Mouse (Mus musculus): ENCODE measurements around the gene Tmem117. TPM values are rescaled to one million over a fixed set of nuclear protein-coding genes. Genes with fewer than 3 reads are reported as not detected.

Gene Tmem117
- 1.1 and 1.7 TPM in 2 replicates for polyA plus RNA-seq (2016; fragmentation: Nextera tagmentation; extraction: Ambion mirVana)

DNA sequence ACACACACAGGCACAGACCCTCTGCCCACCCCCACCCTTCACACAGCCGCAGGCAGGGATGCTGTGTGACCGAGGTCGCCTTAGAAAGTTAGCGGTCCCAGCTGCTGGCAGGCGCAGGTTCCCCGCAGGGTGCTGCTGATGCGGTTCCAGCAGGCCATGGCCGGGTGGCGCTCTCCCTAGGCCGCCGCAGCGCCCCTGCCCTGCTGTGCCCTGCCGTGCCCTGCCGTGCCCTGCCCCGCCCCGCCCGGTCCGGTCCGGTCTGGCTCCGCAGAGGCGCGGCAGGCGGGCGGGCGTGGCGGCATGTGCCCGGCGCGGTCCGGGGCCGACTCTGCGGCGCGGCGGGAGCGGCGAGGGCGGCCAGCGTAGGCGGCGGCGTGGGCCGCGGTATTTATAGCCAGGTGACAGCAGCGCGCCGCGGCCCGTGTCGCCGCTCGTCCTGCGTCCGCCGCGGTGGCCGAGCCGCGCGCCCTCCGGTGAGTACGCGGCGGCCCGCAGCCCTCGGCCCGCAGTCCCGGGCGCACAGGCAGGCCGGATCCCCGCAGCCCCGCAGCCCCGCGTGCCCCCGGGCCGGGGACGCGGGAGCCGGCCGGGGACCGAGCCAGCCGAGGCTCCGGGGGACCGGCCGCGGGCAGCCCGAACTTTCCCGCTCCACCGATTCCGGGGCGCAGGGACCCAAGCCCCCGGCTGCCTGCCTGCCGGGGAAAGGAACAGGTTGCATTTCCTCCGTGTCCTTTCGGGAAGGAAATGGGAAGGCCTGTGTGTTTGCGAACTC is at the start of gene Tmem117:
TSS of gene Tmem117 (plus strand) at position 403 of the 772 bp plus-strand sequence.
- H3K27ac ChIP-seq (replicated peaks), result peak within 1 kb of the TSS; percentile 84
- H3K4me1 ChIP-seq, result peaks cover 4% of the 10 kb centered on the region
- H3K4me3 ChIP-seq, result peak within 1 kb of the TSS; percentile 79
- H3K9me3 ChIP-seq (replicated peaks), result no peaks in the 10 kb centered on the region
- H3K36me3 ChIP-seq, result no peaks in the 10 kb centered on the region
- peak; percentile 55 for DNase-seq (ENCODE audit: low spot score)
- 1% methylated on average over 87 of the region's 96 CpGs for WGBS
- H3K27me3 ChIP-seq (ENCODE audit: low read depth, poor library complexity, severe bottlenecking), result peaks cover 43% of the 10 kb centered on the region

DNA sequence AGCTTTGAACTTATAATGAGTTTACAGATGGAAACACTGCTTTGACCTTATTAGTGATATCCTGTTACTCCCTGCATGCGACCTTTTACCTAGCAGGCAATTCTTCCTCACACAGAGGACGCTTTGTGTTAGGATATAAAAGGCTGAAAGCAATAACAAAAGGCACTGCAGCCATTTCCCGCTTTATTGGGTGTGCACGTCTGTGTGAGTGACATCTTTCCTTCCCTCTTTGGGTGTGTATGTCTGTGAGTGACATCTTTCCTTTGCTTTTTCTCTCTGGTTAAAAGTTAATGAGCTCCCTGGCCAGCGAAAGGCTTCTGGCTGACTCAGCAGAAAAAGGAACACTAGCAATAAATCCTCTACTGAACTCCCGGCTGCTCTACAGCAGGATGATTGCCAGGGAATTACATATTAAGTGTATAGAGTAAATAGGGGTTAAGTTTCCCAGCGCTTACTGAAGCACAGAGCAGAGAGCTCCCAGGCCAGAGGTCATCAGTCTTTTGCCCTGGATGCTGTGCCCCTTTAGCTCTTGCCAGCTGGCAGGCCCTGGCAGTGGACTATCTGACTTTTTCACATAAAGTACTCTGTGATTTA is 46.9 kb upstream of the Tmem117 start:
- Histone ChIP-seq H3K4me3 (no peak overlapping the region), H3K27me3 (ENCODE audit: low read depth, poor library complexity, severe bottlenecking) (no peaks in the 10 kb centered on the region), H3K9me3 (replicated peaks) (no peaks in the 10 kb centered on the region), H3K27ac (replicated peaks) (no peak overlapping the region), H3K4me1 (no peaks in the 10 kb centered on the region), H3K36me3 (peaks cover 85% of the 10 kb centered on the region)
- DNase-seq (ENCODE audit: low spot score), result no peak
- WGBS, result 80% methylated on average over 7 of the region's 7 CpGs

DNA sequence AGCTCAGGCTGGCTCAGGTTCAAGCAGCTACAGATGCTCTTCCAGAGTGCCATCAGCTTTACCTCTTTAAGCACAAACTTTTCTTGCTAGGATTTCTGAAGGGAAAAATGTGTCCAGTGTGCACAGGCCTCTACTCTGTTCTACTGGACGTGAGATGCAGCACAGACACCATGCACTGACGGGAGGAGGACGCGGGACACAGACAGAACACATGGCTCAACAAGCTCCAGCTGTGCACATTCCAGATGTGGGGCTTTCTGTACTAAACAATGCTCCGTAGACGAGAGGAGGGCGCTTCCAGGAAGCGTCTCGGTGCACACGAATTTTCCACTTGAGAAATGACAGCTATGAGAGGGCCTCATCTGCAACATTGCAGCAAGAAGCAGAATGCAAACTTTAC is 45.9 kb upstream of the Tmem117 start:
- H3K27me3 ChIP-seq (ENCODE audit: low read depth, poor library complexity, severe bottlenecking), result no peaks in the 10 kb centered on the region
- peaks cover 82% of the 10 kb centered on the region for H3K36me3 ChIP-seq
- WGBS, result 92% methylated on average over 10 of the region's 10 CpGs
- H3K27ac ChIP-seq (replicated peaks), result no peak overlapping the region
- peaks cover 4% of the 10 kb centered on the region for H3K4me1 ChIP-seq
- no peak for DNase-seq (ENCODE audit: low spot score)
- no peak overlapping the region for H3K4me3 ChIP-seq
- H3K9me3 ChIP-seq (replicated peaks), result no peaks in the 10 kb centered on the region

DNA sequence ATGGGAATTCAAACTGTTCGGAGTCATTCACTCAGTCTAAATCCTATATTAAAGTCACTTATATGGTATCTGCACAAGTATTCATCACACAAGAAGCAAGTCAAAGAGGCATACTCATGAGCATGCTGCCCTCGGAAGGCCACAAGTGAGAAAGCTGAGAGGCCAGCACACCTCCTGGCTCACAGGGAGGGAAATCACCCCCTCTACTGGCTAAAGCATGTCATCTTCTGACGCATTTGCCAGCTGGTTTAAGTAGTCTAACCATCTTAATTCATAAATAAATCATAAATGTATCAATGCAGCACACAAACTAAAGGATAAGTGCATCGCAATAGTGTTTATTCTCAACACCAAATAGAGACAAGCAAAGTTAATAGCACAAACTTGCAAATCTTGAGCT is 44.3 kb upstream of the Tmem117 start:
- Histone ChIP-seq H3K4me3 (no peak overlapping the region), H3K36me3 (peaks cover 70% of the 10 kb centered on the region), H3K4me1 (peaks cover 14% of the 10 kb centered on the region), H3K27ac (replicated peaks) (no peak overlapping the region), H3K27me3 (ENCODE audit: low read depth, poor library complexity, severe bottlenecking) (no peaks in the 10 kb centered on the region), H3K9me3 (replicated peaks) (no peaks in the 10 kb centered on the region)
- no peak for DNase-seq (ENCODE audit: low spot score)
- 92% methylated on average over 4 of the region's 4 CpGs for WGBS

DNA sequence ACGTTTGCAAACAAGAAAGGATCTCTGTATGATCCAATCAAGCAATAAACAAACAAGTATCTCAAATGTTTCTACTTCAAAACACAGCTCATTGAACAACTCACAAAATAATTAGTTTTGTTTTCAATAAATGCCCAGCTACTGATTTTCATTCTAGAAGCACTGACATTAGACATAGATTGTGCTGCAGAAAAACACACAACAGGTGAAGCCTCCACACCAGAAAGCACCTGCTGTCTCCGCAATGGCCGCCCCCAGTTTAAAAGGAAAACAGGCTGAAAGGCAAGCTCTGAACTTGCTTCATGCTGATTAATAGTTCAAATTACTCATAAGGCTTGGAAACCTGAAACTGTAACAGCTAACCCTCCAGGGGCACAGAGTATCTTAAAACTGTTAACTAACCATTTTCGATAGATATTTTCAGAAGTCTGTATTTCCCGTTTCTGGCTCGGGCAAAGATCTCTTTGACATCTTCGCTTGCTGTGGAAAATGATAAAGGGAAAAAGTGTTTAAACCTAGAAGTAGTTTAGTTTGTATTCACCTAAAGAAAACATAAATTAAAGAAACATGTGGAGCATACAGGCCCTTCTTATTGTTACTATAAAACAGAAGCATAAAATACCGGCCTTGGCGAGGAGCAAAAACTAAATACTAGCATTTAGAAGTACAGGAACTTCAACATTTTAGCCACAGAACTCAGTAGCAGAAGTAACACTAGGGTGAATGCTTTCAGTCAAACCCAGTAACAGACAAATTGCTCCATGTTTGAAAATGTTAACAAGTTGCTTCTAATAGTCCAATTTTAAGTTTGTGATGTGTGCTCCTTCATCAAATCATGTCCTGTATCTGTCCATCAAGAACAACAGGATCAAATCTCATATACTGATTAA is 41.0 kb upstream of the Tmem117 start:
- Histone ChIP-seq H3K4me1 (peaks cover 14% of the 10 kb centered on the region), H3K36me3 (peaks cover 36% of the 10 kb centered on the region), H3K9me3 (replicated peaks) (no peaks in the 10 kb centered on the region), H3K4me3 (peak overlapping the region; percentile 89), H3K27me3 (ENCODE audit: low read depth, poor library complexity, severe bottlenecking) (no peaks in the 10 kb centered on the region), H3K27ac (replicated peaks) (no peak overlapping the region)
- 91% methylated on average over 9 of the region's 9 CpGs for whole genome bisulfite sequencing
- DNase-seq (ENCODE audit: low spot score), result no peak

DNA sequence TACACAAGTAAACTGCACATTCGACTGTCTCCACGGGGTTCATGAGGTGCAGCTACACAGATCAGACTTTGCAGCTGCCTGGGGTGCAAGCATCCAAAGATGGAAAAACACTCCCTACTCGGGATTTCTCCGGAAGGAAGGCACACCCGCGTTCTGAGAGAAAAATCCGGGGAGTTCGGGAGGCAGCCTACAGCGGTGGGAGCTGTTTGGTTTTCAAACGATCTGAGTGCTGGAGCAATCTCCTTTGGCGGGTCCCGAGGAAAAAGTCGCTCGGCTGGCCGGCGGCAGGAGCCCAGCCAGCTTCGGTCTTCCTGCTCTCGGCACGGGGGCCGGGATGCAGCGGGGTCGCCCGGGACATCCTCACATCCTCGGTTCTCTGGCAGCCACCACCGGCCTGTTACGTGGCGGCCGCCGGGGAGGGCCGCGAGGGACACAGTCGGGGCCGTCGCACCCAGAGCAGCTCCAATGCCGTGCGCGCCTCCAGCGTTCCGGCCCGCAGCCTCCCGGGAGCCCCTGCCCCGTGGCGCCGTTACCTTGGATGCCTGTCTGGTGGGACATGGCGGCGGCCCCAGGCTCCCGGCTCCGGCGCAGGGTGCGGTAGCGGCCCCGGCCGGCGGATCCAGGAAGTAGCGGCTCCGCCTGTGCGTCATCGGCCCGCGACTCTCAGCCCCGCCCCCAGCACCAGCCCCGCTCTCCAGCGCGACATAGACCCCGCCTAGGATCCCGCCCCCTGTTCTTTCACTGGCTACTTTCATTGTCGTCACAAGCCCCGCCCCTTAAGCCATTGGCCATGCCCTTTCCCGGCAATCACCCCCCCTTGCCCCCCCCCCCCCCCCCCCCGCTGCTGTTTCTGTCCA is 39.6 kb upstream of the Tmem117 start, which contains the start of gene Twf1:
TSS of gene Twf1 (minus strand) at position 671 of the 857 bp plus-strand sequence.
- H3K9me3 ChIP-seq (replicated peaks), result no peaks in the 10 kb centered on the region
- peak within 1 kb of the TSS; percentile 91 for H3K27ac ChIP-seq (replicated peaks)
- no peaks in the 10 kb centered on the region for H3K27me3 ChIP-seq (ENCODE audit: low read depth, poor library complexity, severe bottlenecking)
- peak within 1 kb of the TSS; percentile 89 for H3K4me3 ChIP-seq
- H3K36me3 ChIP-seq, result peaks cover 23% of the 10 kb centered on the region
- WGBS, result under 1% methylated on average over 65 of the region's 70 CpGs
- H3K4me1 ChIP-seq, result peaks cover 14% of the 10 kb centered on the region
- DNase-seq (ENCODE audit: low spot score), result peak; percentile 98

DNA sequence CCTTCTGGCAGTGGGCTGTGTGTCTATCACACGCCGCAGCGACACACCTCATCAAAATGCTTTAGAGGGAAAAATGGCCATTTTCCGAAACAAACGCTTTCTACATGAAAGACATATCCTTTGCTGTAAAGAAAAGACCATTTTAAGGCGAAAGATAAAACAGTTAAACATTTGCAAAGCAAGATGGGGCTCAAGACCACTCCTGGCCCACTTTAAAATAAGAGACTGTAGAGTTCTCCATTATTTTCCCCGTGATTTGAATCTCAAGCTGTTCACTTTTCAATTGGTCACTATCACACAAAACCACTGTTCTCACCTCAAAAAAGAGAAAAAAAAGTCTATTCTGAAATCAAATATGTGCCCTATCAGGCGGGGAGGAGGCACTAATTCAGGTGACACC is 38.9 kb upstream of the Tmem117 start:
- peak overlapping the region; percentile 89 for H3K4me3 ChIP-seq
- no peak for DNase-seq (ENCODE audit: low spot score)
- peak overlapping the region; percentile 91 for H3K27ac ChIP-seq (replicated peaks)
- peaks cover 14% of the 10 kb centered on the region for H3K4me1 ChIP-seq
- no peaks in the 10 kb centered on the region for H3K9me3 ChIP-seq (replicated peaks)
- WGBS, result 14% methylated on average over 8 of the region's 8 CpGs
- H3K36me3 ChIP-seq, result peaks cover 16% of the 10 kb centered on the region
- no peaks in the 10 kb centered on the region for H3K27me3 ChIP-seq (ENCODE audit: low read depth, poor library complexity, severe bottlenecking)

DNA sequence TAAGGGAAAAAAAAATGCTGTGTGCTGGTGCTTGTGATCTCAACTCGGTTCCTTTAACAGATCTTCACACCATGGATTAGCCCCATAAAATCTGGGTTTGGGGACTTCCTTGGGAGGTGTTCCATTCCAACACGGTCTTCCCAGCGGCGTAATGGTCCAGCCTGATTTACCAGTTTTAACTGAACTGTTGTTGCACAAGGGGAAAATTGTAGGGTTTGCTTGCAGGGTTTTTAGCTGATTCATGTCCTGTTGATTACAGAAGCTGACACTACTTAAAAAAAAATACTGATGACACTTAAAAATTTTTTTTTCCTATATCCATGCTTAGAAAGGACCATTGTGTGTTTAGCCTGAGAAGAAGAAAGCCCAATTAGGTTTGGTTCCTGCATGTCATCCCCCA is 37.7 kb upstream of the Tmem117 start:
- no peak for DNase-seq (ENCODE audit: low spot score)
- no peak overlapping the region for H3K4me3 ChIP-seq
- H3K9me3 ChIP-seq (replicated peaks), result no peaks in the 10 kb centered on the region
- peaks cover 4% of the 10 kb centered on the region; the same call in 1 of the 2 replicates for H3K36me3 ChIP-seq
- H3K27me3 ChIP-seq (ENCODE audit: low read depth, poor library complexity, severe bottlenecking), result no peaks in the 10 kb centered on the region
- 88% methylated on average over 4 of the region's 4 CpGs for WGBS
- H3K27ac ChIP-seq (replicated peaks), result no peak overlapping the region
- peaks cover 14% of the 10 kb centered on the region for H3K4me1 ChIP-seq

DNA sequence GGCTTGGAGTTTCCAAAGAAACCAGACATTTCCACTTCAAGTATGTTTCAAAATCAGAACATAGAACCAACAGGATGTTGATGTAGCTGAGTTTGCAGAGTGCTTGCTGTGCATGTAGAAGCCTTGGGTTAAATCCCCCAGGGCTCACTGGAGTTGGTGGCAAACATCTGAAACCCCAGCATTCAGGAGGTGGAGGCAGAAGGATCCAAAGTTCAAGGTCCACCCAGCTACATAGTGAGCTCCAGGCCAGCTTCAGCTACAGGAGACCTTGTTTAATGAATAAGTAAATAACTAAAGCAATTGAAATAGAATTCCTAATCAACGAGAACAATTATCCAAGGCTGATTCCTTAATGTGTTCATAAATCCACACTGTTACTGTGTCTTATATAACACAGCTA is 35.4 kb upstream of the Tmem117 start:
- Histone ChIP-seq H3K4me3 (no peak overlapping the region), H3K9me3 (replicated peaks) (no peaks in the 10 kb centered on the region), H3K27ac (replicated peaks) (no peak overlapping the region), H3K27me3 (ENCODE audit: low read depth, poor library complexity, severe bottlenecking) (no peaks in the 10 kb centered on the region), H3K36me3 (no peaks in the 10 kb centered on the region), H3K4me1 (peaks cover 10% of the 10 kb centered on the region)
- no peak for DNase-seq (ENCODE audit: low spot score)
- 80% methylated on average over 1 of the region's 1 CpGs for WGBS

DNA sequence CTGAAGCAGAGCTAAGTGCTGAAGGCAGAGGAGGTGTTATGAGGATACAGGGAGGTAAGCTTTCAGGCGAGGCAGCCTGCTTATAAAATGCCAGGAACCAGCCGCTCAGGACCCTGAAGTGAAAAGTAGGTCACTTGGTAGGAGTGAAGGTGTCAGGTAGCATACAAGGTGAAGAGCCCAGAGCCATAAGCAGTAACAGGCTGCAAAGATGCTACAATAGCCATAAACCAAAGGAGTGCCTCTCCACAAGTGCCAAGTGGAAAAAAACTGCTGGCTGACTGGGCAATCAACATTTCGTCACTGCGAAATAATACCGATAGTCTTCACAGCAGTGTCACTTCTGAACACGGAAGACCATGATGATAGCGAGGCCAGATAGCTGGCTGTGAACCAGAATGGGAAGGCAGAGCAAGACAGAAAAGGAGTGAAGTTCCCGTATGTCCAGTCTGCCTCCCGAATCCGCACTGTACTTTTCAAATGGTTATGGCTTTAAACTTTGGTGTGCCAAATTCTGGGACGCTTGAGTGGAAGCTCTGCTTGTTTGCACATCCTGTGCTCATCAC is 28.8 kb upstream of the Tmem117 start:
- 85% methylated on average over 11 of the region's 11 CpGs for WGBS

DNA sequence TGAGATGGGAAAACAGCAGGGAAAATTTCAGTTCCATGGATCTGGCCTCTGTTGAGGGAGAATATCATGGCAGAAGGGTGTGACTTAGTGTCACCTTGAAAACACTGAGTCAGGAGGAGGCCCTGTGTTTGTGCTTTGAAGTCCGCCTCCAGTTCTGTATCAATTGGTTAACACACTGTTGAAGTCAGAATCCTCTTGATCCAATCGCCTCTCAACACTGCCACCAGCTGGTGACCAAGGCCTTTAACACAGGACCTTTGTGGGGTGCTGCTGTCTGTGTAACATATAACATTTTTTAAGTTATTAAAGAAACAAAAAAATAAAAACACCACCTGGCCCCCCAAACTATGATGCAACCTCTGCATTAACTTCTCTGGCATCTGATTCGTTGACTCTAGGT is 27.7 kb upstream of the Tmem117 start:
- 20% methylated on average over 3 of the region's 3 CpGs for WGBS
- Histone ChIP-seq H3K27me3 (ENCODE audit: low read depth, poor library complexity, severe bottlenecking) (no peaks in the 10 kb centered on the region), H3K4me1 (peaks cover 12% of the 10 kb centered on the region), H3K4me3 (no peak overlapping the region), H3K27ac (replicated peaks) (no peak overlapping the region), H3K36me3 (no peaks in the 10 kb centered on the region), H3K9me3 (replicated peaks) (no peaks in the 10 kb centered on the region)
- peak; percentile 35 for DNase-seq (ENCODE audit: low spot score)

More for the DNA sequence above, 28.8 kb upstream of the Tmem117 start:
- H3K27me3 ChIP-seq (ENCODE audit: low read depth, poor library complexity, severe bottlenecking), result no peaks in the 10 kb centered on the region
- H3K9me3 ChIP-seq (replicated peaks), result no peaks in the 10 kb centered on the region
- H3K27ac ChIP-seq (replicated peaks), result no peak overlapping the region
- H3K4me1 ChIP-seq, result peaks cover 12% of the 10 kb centered on the region
- H3K4me3 ChIP-seq, result no peak overlapping the region
- DNase-seq (ENCODE audit: low spot score), result no peak
- no peaks in the 10 kb centered on the region for H3K36me3 ChIP-seq

DNA sequence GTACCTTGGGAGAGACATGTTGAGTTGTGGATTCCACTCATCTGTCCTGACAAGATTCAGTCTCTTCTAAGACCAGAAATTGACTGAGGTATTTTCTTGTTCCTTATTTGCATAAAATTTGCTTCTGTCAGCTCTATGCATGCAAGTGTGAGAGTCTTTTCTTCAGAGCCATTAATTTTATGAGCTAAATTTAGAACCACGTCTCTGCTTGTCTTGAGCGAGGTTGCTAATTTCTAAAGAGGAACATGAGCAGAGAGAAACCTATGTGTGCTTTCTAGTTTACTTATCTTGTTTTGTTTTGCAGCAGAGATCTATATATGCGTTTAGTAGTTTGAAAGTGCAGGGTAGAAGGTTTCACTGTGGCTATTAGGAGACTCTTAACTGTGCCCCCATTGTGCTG is 26.6 kb upstream of the Tmem117 start:
- no peak overlapping the region for H3K4me3 ChIP-seq
- H3K27ac ChIP-seq (replicated peaks), result no peak overlapping the region
- H3K4me1 ChIP-seq, result peaks cover 12% of the 10 kb centered on the region
- H3K9me3 ChIP-seq (replicated peaks), result no peaks in the 10 kb centered on the region
- WGBS, result 81% methylated on average over 3 of the region's 3 CpGs
- H3K36me3 ChIP-seq, result no peaks in the 10 kb centered on the region
- no peaks in the 10 kb centered on the region for H3K27me3 ChIP-seq (ENCODE audit: low read depth, poor library complexity, severe bottlenecking)
- no peak for DNase-seq (ENCODE audit: low spot score)
